Mouse (Mus musculus) stomach, embryonic 16.5 days (tissue): ENCODE results near the gene Spryd4. TPM values are rescaled to one million over a fixed set of nuclear protein-coding genes. Genes with fewer than 3 reads are reported as not detected.
"Not testable (repeated sequence)": the region's sequence is repeated elsewhere in the genome, so short reads cannot be mapped to it uniquely, and the experiment has no call there.

ENCODE experiments used
- ATAC-seq: fragments of 200-750 bp; cut with Nextera tagmentation; 2 replicates; pipeline ENCODE4 v1.8.0; 2017; ENCODE audit warnings: moderate number of reproducible peaks, moderate TSS enrichment; ENCODE audit not compliant: insufficient read depth, low FRiP score
- H3K27ac ChIP-seq: fragments of 300-500 bp; sonication (generic); 2 replicates; pipeline ENCODE4 v1.5.1; 2014; ENCODE audit warnings: low read length
- H3K27me3 ChIP-seq: fragments of 300-500 bp; sonication (generic); 2 replicates; pipeline ENCODE4 v1.6.1; 2014; ENCODE audit warnings: low read length, control low read depth, mixed read lengths; ENCODE audit not compliant: control insufficient read depth, insufficient read depth
- H3K36me3 ChIP-seq: fragments of 300-500 bp; sonication (generic); 2 replicates; pipeline ENCODE4 v1.6.1; 2014; ENCODE audit warnings: low read length; ENCODE audit not compliant: control insufficient read depth, insufficient read depth
- H3K4me1 ChIP-seq: fragments of 300-500 bp; sonication (generic); 2 replicates; pipeline ENCODE4 v1.6.1; 2014; ENCODE audit warnings: low read length, control low read depth, mixed read lengths; ENCODE audit not compliant: control insufficient read depth, insufficient read depth
- H3K4me2 ChIP-seq: fragments of 300-500 bp; sonication (generic); 2 replicates; pipeline ENCODE4 v1.6.1; 2014; ENCODE audit warnings: low read depth, low read length, mixed read lengths
- H3K4me3 ChIP-seq: fragments of 300-500 bp; sonication (generic); replicated peaks from 2 replicates; pipeline ENCODE4 v1.5.1; 2014; ENCODE audit warnings: mild to moderate bottlenecking, low read length
- H3K9ac ChIP-seq: fragments of 300-500 bp; sonication (generic); 2 replicates; pipeline ENCODE4 v1.6.1; 2014; ENCODE audit warnings: low read length
- H3K9me3 ChIP-seq: fragments of 300-500 bp; sonication (generic); replicated peaks from 2 replicates; pipeline ENCODE4 v1.6.1; 2016; ENCODE audit warnings: low read length, control low read depth; ENCODE audit not compliant: control insufficient read depth
- WGBS: fragments of 180-500 bp; shearing (Covaris S2); extraction: QIAGEN DNeasy Blood & Tissue Kit; methylation state at CpG from one replicate; pipeline ENCODE4 v1.1.7; 2014; 5-methylcytosine and 5-hydroxymethylcytosine counted together
- polyA plus RNA-seq: library from polyadenylated mRNA; unstranded; fragments of >200 nt; fragmentation: Nextera tagmentation; extraction: Ambion mirVana; gene quantifications from 2 replicates; pipeline ENCODE4 v1.2.1, GENCODE M21; 2015

Spryd4 gene
- polyA plus RNA-seq: 32.4 and 33.5 TPM in 2 replicates

GRCm38 (mm10) chr10:128211390-128212108, at the start of gene Spryd4:
Spryd4 (minus strand) TSS chr10:128211807.
- under 1% methylated on average over 30 of the region's 30 CpGs for whole genome bisulfite sequencing

GRCm38 (mm10) chr10:128260376-128260775, 48.8 kb upstream of the Spryd4 start:
- not testable (repeated sequence) for ATAC-seq, H3K27me3 ChIP-seq, H3K9me3 ChIP-seq, H3K4me1 ChIP-seq, H3K4me2 ChIP-seq, H3K4me3 ChIP-seq, H3K27ac ChIP-seq, H3K36me3 ChIP-seq, H3K9ac ChIP-seq
- 60% methylated on average over 7 of the region's 7 CpGs for WGBS

More at GRCm38 (mm10) chr10:128211390-128212108, at the start of gene Spryd4:
- Histone ChIP-seq H3K4me2 (peak within 1 kb of the TSS; percentile 91), H3K9me3 (no peaks in the 10 kb centered on the region), H3K36me3 (no peaks in the 10 kb centered on the region), H3K27ac (no peak within 1 kb of the TSS), H3K4me3 (peak within 1 kb of the TSS; percentile 74), H3K4me1 (peaks cover 4% of the 10 kb centered on the region), H3K27me3 (0 out of 2 replicates have a peak, but pooled peaks cover 4% of the 10 kb centered on the region), H3K9ac (peak within 1 kb of the TSS; percentile 77)
- peak; percentile 90 for ATAC-seq

- no peak for ATAC-seq
- no peaks in the 10 kb centered on the region for H3K4me1 ChIP-seq
- no peaks in the 10 kb centered on the region for H3K9me3 ChIP-seq
- no peak overlapping the region for H3K4me2 ChIP-seq
- WGBS: 85% methylated on average over 5 of the region's 5 CpGs
- H3K27me3 ChIP-seq: no peaks in the 10 kb centered on the region
- no peak overlapping the region for H3K4me3 ChIP-seq
- no peak overlapping the region for H3K27ac ChIP-seq
- no peaks in the 10 kb centered on the region for H3K36me3 ChIP-seq
- H3K9ac ChIP-seq: no peak overlapping the region
Measured at GRCm38 (mm10) chr10:128259946-128260345, 48.3 kb upstream of the Spryd4 start.

- H3K36me3 ChIP-seq: no peaks in the 10 kb centered on the region
- ATAC-seq: no peak
- no peaks in the 10 kb centered on the region for H3K4me1 ChIP-seq
- no peak overlapping the region for H3K4me2 ChIP-seq
- H3K27ac ChIP-seq: no peak overlapping the region
- H3K27me3 ChIP-seq: no peaks in the 10 kb centered on the region
- no peaks in the 10 kb centered on the region for H3K9me3 ChIP-seq
- H3K9ac ChIP-seq: no peak overlapping the region
- no peak overlapping the region for H3K4me3 ChIP-seq
- 63% methylated on average over 4 of the region's 4 CpGs for WGBS
Measured at GRCm38 (mm10) chr10:128258953-128259352, 47.3 kb upstream of the Spryd4 start.

GRCm38 (mm10) chr10:128256328-128256727, 44.7 kb upstream of the Spryd4 start:
- no peak overlapping the region for H3K4me2 ChIP-seq
- 77% methylated on average over 8 of the region's 8 CpGs for WGBS
- H3K9me3 ChIP-seq: no peaks in the 10 kb centered on the region
- no peaks in the 10 kb centered on the region for H3K27me3 ChIP-seq
- no peak overlapping the region for H3K4me3 ChIP-seq
- H3K4me1 ChIP-seq: no peaks in the 10 kb centered on the region
- no peak for ATAC-seq
- no peak overlapping the region for H3K27ac ChIP-seq
- no peak overlapping the region for H3K9ac ChIP-seq
- no peaks in the 10 kb centered on the region for H3K36me3 ChIP-seq

GRCm38 (mm10) chr10:128255925-128256324, 44.3 kb upstream of the Spryd4 start:
- no peaks in the 10 kb centered on the region for H3K36me3 ChIP-seq
- H3K4me2 ChIP-seq: no peak overlapping the region
- H3K4me3 ChIP-seq: no peak overlapping the region
- no peaks in the 10 kb centered on the region for H3K4me1 ChIP-seq
- no peak overlapping the region for H3K27ac ChIP-seq
- no peaks in the 10 kb centered on the region for H3K9me3 ChIP-seq
- no peak for ATAC-seq
- H3K27me3 ChIP-seq: no peaks in the 10 kb centered on the region
- no peak overlapping the region for H3K9ac ChIP-seq
- WGBS: 86% methylated on average over 8 of the region's 8 CpGs

GRCm38 (mm10) chr10:128253677-128254255, 42.2 kb upstream of the Spryd4 start, which contains the start of gene Apon:
Apon (plus strand) TSS chr10:128254096.
- peaks cover 15% of the 10 kb centered on the region; the same call in 1 of the 2 replicates for H3K36me3 ChIP-seq
- no peak within 1 kb of the TSS for H3K9ac ChIP-seq
- 67% methylated on average over 4 of the region's 4 CpGs for WGBS
- H3K27ac ChIP-seq: no peak within 1 kb of the TSS
- H3K4me3 ChIP-seq: no peak within 1 kb of the TSS
- no peaks in the 10 kb centered on the region for H3K9me3 ChIP-seq
- H3K4me1 ChIP-seq: no peaks in the 10 kb centered on the region
- no peaks in the 10 kb centered on the region for H3K27me3 ChIP-seq
- no peak for ATAC-seq
- no peak within 1 kb of the TSS for H3K4me2 ChIP-seq

- no peak overlapping the region for H3K4me3 ChIP-seq
- WGBS: 96% methylated on average over 13 of the region's 13 CpGs
- no peak for ATAC-seq
- H3K9ac ChIP-seq: no peak overlapping the region
- H3K27ac ChIP-seq: no peak overlapping the region
- H3K4me2 ChIP-seq: no peak overlapping the region
- H3K9me3 ChIP-seq: no peaks in the 10 kb centered on the region
- H3K27me3 ChIP-seq: no peaks in the 10 kb centered on the region
- no peaks in the 10 kb centered on the region for H3K4me1 ChIP-seq
- H3K36me3 ChIP-seq: peaks cover 18% of the 10 kb centered on the region; the same call in 1 of the 2 replicates
Measured at GRCm38 (mm10) chr10:128250565-128250964, 39.0 kb upstream of the Spryd4 start.

- H3K27me3 ChIP-seq: no peaks in the 10 kb centered on the region
- H3K4me1 ChIP-seq: no peaks in the 10 kb centered on the region
- 81% methylated on average over 17 of the region's 17 CpGs for WGBS
- no peak overlapping the region; the same call in 1 of the 2 replicates for H3K4me3 ChIP-seq
- H3K27ac ChIP-seq: peak overlapping the region; percentile 62
- no peak overlapping the region for H3K4me2 ChIP-seq
- ATAC-seq: no peak
- H3K9ac ChIP-seq: no peak overlapping the region
- H3K9me3 ChIP-seq: no peaks in the 10 kb centered on the region
- H3K36me3 ChIP-seq: peaks cover 27% of the 10 kb centered on the region; the same call in 1 of the 2 replicates
Measured at GRCm38 (mm10) chr10:128247020-128247732, 35.6 kb upstream of the Spryd4 start.
